Mouse (Mus musculus): Measurements from ENCODE around the gene Gm10719.
"Not testable (repeated sequence)": the region's sequence is repeated elsewhere in the genome, so short reads cannot be mapped to it uniquely, and the experiment has no call there.

Gm10719 gene

GRCm38 (mm10) chr9:3017108-3017507, at the start of gene Gm10719:
Gene Gm10719 (plus strand): TSS chr9:3017408.
- not testable (repeated sequence) for DNase-seq

GRCm38 (mm10) chr9:3000445-3000972, 16.7 kb upstream of the Gm10719 start, which contains the start of gene Gm10722:
Gene Gm10722 (plus strand): TSS chr9:3000922.
- peak in 1 of 2 experiments; percentile 29 for DNase-seq

DNA sequence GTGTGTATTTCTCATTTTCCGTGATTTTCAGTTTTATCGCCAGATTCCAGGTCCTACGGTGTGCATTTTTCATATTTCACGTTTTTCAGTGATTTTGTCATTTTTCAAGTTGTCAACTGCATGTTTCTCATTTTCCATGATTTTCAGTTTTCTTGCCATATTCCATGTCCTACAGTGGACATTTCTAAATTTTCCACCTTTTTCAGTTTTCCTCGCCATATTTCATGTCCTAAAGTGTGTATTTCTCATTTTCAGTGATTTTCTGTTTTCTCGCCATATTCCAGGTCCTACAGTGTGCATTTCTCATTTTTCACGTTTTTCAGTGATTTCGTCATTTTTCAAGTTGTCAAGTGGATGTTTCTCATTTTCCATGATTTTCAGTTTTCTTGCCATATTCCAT, 16.2 kb upstream of the Gm10719 start:
- not testable (repeated sequence) for DNase-seq

GRCm38 (mm10) chr9:3001948-3002659, 15.1 kb upstream of the Gm10719 start:
- peak; percentile 91 to 93 for DNase-seq

DNA sequence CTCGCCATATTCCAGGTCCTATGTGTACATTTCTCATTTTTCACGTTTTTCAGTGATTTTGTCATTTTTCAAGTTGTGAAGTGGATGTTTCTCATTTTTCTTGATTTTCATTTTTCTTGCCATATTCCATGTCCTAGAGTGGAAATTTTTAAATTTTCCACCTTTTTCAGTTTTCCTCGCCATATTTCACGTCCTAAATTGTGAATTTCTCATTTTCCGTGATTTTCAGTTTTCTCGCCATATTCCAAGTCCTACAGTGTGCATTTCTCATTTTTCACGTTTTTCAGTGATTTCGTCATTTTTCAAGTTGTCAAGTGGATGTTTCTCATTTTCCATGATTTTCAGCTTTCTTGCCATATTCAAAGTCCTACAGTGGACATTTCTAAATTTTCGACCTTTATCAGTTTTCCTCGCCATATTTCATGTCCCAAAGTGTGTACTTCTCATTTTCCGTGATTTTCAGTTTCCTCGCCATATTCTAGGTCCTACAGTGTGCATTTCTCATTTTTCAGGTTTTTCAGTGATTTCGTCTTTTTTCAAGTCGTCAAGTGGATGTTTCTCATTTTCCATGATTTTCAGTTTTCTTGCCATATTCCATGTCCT, 14.3 kb upstream of the Gm10719 start, which contains the start of gene Gm11168:
TSS of gene Gm11168 (plus strand) at position 553 of the 603 bp plus-strand sequence.
- peak; percentile 2 to 6 for DNase-seq

DNA sequence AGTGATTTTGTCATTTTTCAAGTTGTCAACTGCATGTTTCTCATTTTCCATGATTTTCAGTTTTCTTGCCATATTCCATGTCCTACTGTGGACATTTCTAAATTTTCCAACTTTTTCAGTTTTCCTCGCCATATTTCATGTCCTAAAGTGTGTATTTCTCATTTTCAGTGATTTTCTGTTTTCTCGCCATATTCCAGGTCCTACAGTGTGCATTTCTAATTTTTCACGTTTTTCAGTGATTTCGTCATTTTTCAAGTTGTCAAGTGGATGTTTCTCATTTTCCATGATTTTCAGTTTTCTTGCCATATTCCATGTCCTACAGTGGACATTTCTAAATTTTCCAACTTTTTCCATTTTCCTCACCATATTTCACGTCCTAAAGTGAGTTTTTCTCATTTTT, 11.0 kb upstream of the Gm10719 start:
- DNase-seq = not testable (repeated sequence)

DNA sequence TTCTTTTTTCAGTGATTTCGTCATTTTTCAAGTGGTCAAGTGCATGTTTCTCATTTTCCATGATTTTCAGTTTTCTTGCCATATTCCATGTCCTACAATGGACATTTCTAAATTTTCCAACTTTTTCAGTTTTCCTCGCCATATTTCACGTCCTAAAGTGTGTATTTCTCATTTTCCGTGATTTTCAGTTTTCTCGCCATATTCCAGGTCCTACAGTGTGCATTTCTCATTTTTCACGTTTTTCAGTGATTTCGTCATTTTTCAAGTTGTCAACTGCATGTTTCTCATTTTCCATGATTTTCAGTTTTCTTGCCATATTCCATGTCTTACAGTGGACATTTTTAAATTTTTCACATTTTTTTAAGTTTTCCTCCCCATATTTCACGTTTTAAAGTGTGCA, 10.6 kb upstream of the Gm10719 start:
- DNase-seq = not testable (repeated sequence)

- not testable (repeated sequence) for DNase-seq
Measured at GRCm38 (mm10) chr9:3007272-3007671, 9.9 kb upstream of the Gm10719 start.

DNA sequence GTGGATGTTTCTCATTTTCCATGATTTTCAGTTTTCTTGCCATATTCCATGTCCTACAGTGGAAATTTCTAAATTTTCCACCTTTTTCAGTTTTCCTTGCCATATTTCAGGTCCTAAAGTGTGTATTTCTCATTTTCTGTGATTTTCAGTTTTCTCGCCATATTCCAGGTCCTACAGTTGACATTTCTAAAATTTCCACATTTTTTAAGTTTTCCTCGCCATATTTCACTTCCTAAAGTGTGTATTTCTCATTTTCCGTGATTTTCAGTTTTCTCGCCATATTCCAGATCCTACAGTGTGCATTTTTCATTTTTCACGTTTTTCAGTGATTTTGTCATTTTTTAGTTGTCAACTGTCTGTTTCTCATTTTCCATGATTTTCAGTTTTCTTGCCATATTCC, 7.9 kb upstream of the Gm10719 start:
- DNase-seq = not testable (repeated sequence)

DNA sequence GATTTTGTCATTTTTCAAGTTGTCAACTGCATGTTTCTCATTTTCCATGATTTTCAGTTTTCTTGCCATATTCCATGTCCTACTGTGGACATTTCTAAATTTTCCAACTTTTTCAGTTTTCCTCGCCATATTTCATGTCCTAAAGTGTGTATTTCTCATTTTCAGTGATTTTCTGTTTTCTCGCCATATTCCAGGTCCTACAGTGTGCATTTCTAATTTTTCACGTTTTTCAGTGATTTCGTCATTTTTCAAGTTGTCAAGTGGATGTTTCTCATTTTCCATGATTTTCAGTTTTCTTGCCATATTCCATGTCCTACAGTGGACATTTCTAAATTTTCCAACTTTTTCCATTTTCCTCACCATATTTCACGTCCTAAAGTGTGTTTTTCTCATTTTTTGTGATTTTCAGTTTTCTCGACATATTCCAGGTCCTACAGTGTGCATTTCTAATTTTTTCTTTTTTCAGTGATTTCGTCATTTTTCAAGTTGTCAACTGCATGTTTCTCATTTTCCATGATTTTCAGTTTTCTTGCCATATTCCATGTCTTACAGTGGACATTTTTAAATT, 5.1 kb upstream of the Gm10719 start:
- DNase-seq = not testable (repeated sequence)

GRCm38 (mm10) chr9:3012733-3013279, 4.4 kb upstream of the Gm10719 start, which contains the start of gene Gm10721:
Gene Gm10721 (plus strand): TSS chr9:3013140.
- not testable (repeated sequence) for DNase-seq

DNA sequence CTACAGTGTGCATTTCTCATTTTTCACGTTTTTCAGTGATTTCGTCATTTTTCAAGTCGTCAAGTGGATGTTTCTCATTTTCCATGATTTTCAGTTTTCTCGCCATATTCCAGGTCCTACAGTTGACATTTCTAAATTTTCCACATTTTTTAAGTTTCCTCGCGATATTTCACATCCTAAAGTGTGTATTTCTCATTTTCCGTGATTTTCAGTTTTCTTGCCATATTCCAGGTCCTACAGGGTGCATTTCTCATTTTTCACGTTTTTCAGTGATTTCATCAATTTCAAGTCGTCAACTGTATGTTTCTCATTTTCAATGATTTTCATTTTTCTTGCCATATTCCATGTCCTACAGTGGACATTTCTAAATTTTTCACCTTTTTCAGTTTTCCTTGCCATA, 1.9 kb upstream of the Gm10719 start, which contains the start of gene Gm10720:
TSS of gene Gm10720 (plus strand) at position 301 of the 400 bp plus-strand sequence.
- not testable (repeated sequence) for DNase-seq

DNA sequence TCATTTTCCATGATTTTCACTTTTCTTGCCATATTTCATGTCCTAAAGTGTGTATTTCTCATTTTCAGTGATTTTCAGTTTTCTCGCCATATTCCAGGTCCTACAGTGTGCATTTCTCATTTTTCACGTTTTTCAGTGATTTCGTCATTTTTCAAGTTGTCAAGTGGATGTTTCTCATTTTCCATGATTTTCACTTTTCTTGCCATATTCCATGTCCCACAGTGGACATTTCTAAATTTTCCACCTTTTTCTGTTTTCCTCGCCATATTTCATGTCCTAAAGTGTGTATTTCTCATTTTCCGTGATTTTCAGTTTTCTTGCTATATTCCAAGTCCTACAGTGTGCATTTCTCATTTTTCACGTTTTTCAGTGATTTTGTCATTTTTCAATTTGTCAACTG, 1.3 kb upstream of the Gm10719 start:
- peak; percentile 1 to 3 for DNase-seq

GRCm38 (mm10) chr9:3018944-3019343, 1.7 kb downstream of the Gm10719 start:
- peak; percentile 61 to 99 for DNase-seq

- DNase-seq = peak; percentile 58 to 66
Measured at GRCm38 (mm10) chr9:3019835-3020727, 2.9 kb downstream of the Gm10719 start.

- DNase-seq = not testable (repeated sequence)
Measured at GRCm38 (mm10) chr9:3022316-3023008, 5.3 kb downstream of the Gm10719 start.

DNA sequence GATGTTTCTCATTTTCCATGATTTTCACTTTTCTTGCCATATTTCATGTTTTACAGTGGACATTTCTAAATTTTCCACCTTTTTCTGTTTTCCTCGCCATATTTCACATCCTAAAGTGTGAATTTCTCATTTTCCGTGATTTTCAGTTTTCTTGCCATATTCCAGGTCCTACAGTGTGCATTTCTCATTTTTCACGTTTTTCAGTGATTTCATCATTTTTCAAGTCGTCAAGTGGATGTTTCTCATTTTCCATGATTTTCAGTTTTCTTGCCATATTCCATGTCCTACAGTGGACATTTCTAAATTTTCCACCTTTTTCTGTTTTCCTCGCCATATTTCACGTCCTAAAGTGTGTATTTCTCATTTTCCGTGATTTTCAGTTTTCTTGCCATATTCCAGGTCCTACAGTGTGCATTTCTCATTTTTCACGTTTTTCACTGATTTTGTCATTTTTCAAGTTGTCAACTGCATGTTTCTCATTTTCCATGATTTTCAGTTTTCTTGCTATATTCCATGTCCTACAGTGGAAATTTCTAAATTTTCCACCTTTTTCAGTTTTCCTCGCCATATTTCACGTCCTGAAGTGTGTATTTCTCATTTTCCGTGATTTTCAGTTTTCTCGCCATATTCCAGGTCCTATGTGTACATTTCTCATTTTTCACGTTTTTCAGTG, 6.2 kb downstream of the Gm10719 start, which contains the start of gene Gm10718:
TSS of gene Gm10718 (plus strand) at position 236 of the 673 bp plus-strand sequence.
- peak; percentile 2 to 8 for DNase-seq

DNA sequence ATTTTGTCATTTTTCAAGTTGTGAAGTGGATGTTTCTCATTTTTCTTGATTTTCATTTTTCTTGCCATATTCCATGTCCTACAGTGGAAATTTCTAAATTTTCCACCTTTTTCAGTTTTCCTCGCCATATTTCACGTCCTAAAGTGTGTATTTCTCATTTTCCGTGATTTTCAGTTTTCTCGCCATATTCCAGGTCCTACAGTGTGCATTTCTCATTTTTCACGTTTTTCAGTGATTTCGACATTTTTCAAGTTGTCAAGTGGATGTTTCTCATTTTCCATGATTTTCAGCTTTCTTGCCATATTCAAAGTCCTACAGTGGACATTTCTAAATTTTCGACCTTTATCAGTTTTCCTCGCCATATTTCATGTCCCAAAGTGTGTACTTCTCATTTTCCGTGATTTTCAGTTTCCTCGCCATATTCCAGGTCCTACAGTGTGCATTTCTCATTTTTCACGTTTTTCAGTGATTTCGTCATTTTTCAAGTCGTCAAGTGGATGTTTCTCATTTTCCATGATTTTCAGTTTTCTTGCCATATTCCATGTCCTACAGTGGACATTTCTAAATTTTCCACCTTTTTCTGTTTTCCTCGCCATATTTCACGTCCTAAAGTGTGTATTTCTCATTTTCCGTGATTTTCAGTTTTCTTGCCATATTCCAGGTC, 6.9 kb downstream of the Gm10719 start:
- not testable (repeated sequence) for DNase-seq

GRCm38 (mm10) chr9:3024912-3025467, 7.8 kb downstream of the Gm10719 start, which contains the start of gene Gm10717:
Gene Gm10717 (plus strand): TSS chr9:3025417.
- not testable (repeated sequence) for DNase-seq

All from cerebellum, postnatal 10 days (tissue).